Mouse (Mus musculus): ENCODE data around the gene Runx1. TPM values are rescaled to one million over a fixed set of nuclear protein-coding genes. Genes with fewer than 3 reads are reported as not detected.

The Runx1 gene
- total and polyA plus RNA-seq, 3 experiments, result 3.1 to 10.9 (median 4.7) TPM

DNA sequence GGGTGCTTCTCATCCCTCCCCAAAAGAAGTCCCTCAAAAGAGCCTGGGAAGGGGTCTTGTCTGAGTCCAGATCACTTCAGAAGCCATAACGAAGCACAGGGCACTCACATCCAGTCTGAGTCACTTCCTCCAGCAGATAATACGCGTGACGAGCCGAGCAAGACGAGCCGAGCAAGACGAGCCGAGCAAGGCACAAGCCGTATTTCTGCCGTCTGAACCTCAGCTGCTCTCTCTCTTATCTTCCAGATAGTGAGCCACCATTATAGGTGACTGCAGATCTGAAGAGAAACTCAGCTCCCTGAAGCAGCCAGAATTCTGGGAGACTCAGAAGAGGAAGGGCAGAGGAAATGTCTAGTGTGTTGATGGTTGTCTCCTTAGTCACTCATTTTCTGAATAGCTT, 273.1 kb downstream of the Runx1 start:
- no peak overlapping the region for H3K27ac ChIP-seq (ENCODE audit: insufficient read depth, low read depth)
- H3K4me1 ChIP-seq (ENCODE audit: control insufficient read depth in 1 of 2, insufficient read depth in 2 of 2), result peaks cover 0 to 8% of the 10 kb centered on the region in 2 experiments; a peak in 2 of 4 replicates
- DNase-seq (ENCODE audit: extremely low read depth), result peak; percentile 22
- H3K79me2 ChIP-seq (replicated peaks; ENCODE audit: control insufficient read depth, extremely low read depth, insufficient read depth, poor library complexity, severe bottlenecking), result no peaks in the 10 kb centered on the region
- peaks cover 2% of the 10 kb centered on the region for H3K27me3 ChIP-seq (replicated peaks)
- in situ Hi-C loops (cut with MboI; ENCODE audit: low pct_ligation_motif_present, low pct_unique_long_range_greater_than_20kb, low sequenced_read_pairs) (loop anchor here (10.0 to 25.0 kb wide), 4 partner anchors 434 to 902 kb away; no protein-coding TSS in a partner anchor), dilution Hi-C loops (cut with MboI; ENCODE audit: extremely low pct_ligation_motif_present, extremely low pct_unique_long_range_greater_than_20kb, low sequenced_read_pairs) (no loop called here)
- no peaks in the 10 kb centered on the region for H3K9me3 ChIP-seq (replicated peaks; ENCODE audit: low read length)
- no peak overlapping the region for H3K9ac ChIP-seq (ENCODE audit: insufficient read depth, low read depth)
- TF ChIP-seq CHD2 (IDR thresholded peaks at IDR 0.05; ENCODE audit: low read length), result no peak
- no peak; the same call in 1 of the 2 replicates for TF ChIP-seq BHLHE40 (IDR thresholded peaks at IDR 0.05; ENCODE audit: low read depth, low read length)
- TF ChIP-seq ZKSCAN1 (IDR thresholded peaks at IDR 0.05; ENCODE audit: borderline replicate concordance, low read depth, low read length), result no peak
- no peak for TF ChIP-seq CTCF (conservative IDR thresholded peaks at IDR 0.05 in 1 of 2, IDR thresholded peaks at IDR 0.05 in 1 of 2; ENCODE audit: low read depth in 2 of 2, low read length in 2 of 2)
- TF ChIP-seq RCOR1 (conservative IDR thresholded peaks at IDR 0.05; ENCODE audit: low read depth, low read length), result no peak
- no peak for TF ChIP-seq UBTF (IDR thresholded peaks at IDR 0.05; ENCODE audit: low read depth, low read length)
- no peak for TF ChIP-seq ELF1 (IDR thresholded peaks at IDR 0.05; ENCODE audit: low read depth, low read length)
- TF ChIP-seq NRF1 (IDR thresholded peaks at IDR 0.05; ENCODE audit: low read depth, low read length), result no peak
- no peak for TF ChIP-seq MAZ (IDR thresholded peaks at IDR 0.05; ENCODE audit: low read depth, low read length)
- TF ChIP-seq TBP (conservative IDR thresholded peaks at IDR 0.05; ENCODE audit: low read depth, low read length), result no peak
- no peak for TF ChIP-seq NELFE (IDR thresholded peaks at IDR 0.05; ENCODE audit: low read depth, low read length)
- H3K4me2 ChIP-seq (ENCODE audit: insufficient read depth, low read depth, poor library complexity, severe bottlenecking), result peak overlapping the region; percentile 57
- H3K4me3 ChIP-seq (replicated peaks in 1 of 3; ENCODE audit: low read depth in 2 of 3, low read length in 2 of 3, poor library complexity in 1 of 3), result no peak overlapping the region
- H3K36me3 ChIP-seq (replicated peaks in 1 of 2; ENCODE audit: control insufficient read depth in 1 of 2, insufficient read depth in 1 of 2, low read length in 1 of 2), result no peaks in the 10 kb centered on the region

DNA sequence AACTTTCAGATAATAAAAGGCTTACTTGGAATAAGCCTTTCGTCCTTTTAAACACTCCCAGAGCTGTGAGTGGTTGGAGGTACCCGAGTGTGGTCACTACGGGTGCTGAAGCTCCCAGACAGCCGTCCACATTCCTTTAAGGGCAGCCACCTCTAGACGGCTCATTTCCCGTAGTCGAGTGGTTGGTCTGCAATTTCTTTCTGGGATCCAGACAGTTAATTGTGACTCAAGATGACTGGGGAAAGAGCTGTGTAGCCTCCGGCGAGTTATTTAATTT, 273.9 kb downstream of the Runx1 start:
- H3K4me1 ChIP-seq (ENCODE audit: control insufficient read depth in 1 of 2, insufficient read depth in 2 of 2), result peaks cover 0 to 8% of the 10 kb centered on the region in 2 experiments; a peak in 2 of 4 replicates
- H3K79me2 ChIP-seq (replicated peaks; ENCODE audit: control insufficient read depth, extremely low read depth, insufficient read depth, poor library complexity, severe bottlenecking), result no peaks in the 10 kb centered on the region
- no peak overlapping the region for H3K4me2 ChIP-seq (ENCODE audit: insufficient read depth, low read depth, poor library complexity, severe bottlenecking)
- DNase-seq (ENCODE audit: extremely low read depth), result no peak
- H3K9ac ChIP-seq (ENCODE audit: insufficient read depth, low read depth), result no peak overlapping the region
- H3K9me3 ChIP-seq (replicated peaks; ENCODE audit: low read length), result no peaks in the 10 kb centered on the region
- H3K4me3 ChIP-seq (replicated peaks in 1 of 3; ENCODE audit: low read depth in 2 of 3, low read length in 2 of 3, poor library complexity in 1 of 3), result no peak overlapping the region
- in situ Hi-C loops (cut with MboI; ENCODE audit: low pct_ligation_motif_present, low pct_unique_long_range_greater_than_20kb, low sequenced_read_pairs) (loop anchor here (10.0 to 25.0 kb wide), 4 partner anchors 435 to 903 kb away; no protein-coding TSS in a partner anchor), dilution Hi-C loops (cut with MboI; ENCODE audit: extremely low pct_ligation_motif_present, extremely low pct_unique_long_range_greater_than_20kb, low sequenced_read_pairs) (no loop called here)
- no peak for TF ChIP-seq RCOR1 (conservative IDR thresholded peaks at IDR 0.05; ENCODE audit: low read depth, low read length)
- TF ChIP-seq EP300 (IDR thresholded peaks at IDR 0.05; ENCODE audit: low read length), result no peak
- TF ChIP-seq MXI1 (IDR thresholded peaks at IDR 0.05; ENCODE audit: low read depth, low read length), result no peak
- TF ChIP-seq UBTF (IDR thresholded peaks at IDR 0.05; ENCODE audit: low read depth, low read length), result no peak
- TF ChIP-seq KAT2A (IDR thresholded peaks at IDR 0.05; ENCODE audit: insufficient replicate concordance, low read length), result no peak
- TF ChIP-seq TBP (conservative IDR thresholded peaks at IDR 0.05; ENCODE audit: low read depth, low read length), result no peak
- TF ChIP-seq SMC3 (IDR thresholded peaks at IDR 0.05; ENCODE audit: low read depth, low read length), result no peak
- no peak for TF ChIP-seq GABPA (IDR thresholded peaks at IDR 0.05; ENCODE audit: insufficient replicate concordance, low read depth, low read length)
- TF ChIP-seq IRF4 (IDR thresholded peaks at IDR 0.05; ENCODE audit: low read depth, low read length), result no peak
- TF ChIP-seq USF1 (IDR thresholded peaks at IDR 0.05; ENCODE audit: low read depth, low read length), result no peak
- no peak for TF ChIP-seq CTCF (conservative IDR thresholded peaks at IDR 0.05 in 1 of 2, IDR thresholded peaks at IDR 0.05 in 1 of 2; ENCODE audit: low read depth in 2 of 2, low read length in 2 of 2)
- no peak for TF ChIP-seq PAX5 (IDR thresholded peaks at IDR 0.05; ENCODE audit: low read length)
- TF ChIP-seq POLR2A (IDR thresholded peaks at IDR 0.05; ENCODE audit: low read depth, low read length), result no peak
- no peak for TF ChIP-seq MAFK (IDR thresholded peaks at IDR 0.05; ENCODE audit: insufficient replicate concordance, low read length)
- TF ChIP-seq JUND (conservative IDR thresholded peaks at IDR 0.05; ENCODE audit: low read depth, low read length), result no peak
- TF ChIP-seq SIN3A (IDR thresholded peaks at IDR 0.05; ENCODE audit: low read length), result no peak
- TF ChIP-seq HCFC1 (IDR thresholded peaks at IDR 0.05; ENCODE audit: low read depth, low read length), result no peak
- no peaks in the 10 kb centered on the region for H3K36me3 ChIP-seq (replicated peaks in 1 of 2; ENCODE audit: control insufficient read depth in 1 of 2, insufficient read depth in 1 of 2, low read length in 1 of 2)
- no peaks in the 10 kb centered on the region for H3K27me3 ChIP-seq (replicated peaks)
- no peak overlapping the region for H3K27ac ChIP-seq (ENCODE audit: insufficient read depth, low read depth)
